ENCODE assay signal across 7 mouse cellular contexts in the genomic region with DNA sequence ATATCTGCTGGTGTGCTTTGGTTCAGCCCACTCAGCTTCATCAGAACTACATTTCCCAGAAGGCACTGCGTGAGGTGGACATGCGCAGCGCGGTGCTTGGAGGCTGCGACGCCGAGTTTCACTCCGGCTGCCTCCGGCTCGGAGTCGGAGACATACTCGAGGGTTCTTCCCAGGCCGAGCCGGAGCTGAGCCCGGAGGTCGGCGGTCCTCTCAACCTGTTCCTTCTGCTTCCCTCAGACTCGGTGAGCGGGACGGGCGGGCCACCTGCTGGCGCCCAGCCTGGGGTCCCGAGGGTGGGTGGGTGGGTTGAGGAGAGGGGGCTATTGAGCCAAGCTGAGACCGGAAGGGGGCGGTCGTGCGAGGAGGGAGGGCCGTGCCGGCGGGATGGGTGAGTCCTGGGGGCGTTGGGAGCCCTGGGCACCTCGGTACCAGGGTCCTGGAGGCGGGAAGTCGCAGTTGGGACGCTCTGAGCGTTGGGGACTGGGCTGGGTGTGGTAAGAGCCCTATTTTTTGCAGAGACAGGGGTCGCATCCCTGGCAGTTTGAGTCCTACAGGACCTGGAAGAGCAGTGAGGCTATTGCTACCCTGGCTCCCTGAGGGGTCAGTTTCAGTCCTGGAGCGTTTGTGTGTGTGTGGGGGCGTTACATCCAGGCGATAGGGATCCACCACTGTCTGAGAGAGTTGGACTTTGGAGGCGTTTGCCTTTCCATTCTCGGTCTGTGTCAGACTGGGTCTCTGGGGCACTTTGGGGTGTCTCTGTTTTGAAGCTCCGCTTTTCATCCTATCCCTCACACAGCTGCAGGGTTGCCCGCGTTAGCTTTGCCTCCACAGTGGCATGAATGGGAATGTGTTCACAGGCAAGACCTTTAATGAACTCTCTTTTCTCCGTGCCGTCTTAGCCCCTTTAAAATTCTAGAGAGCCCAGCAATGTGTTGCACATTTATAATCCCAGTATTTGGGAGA. TPM values are rescaled to one million over a fixed set of nuclear protein-coding genes. Genes with fewer than 3 reads are reported as not detected.
DNase-seq lines count a peak whose midpoint lies in the region; ATAC-seq lines count a peak whose summit lies in the region.

A gene (plus strand): TSS at position 76 of the 963 bp plus-strand sequence.

- H3K27ac ChIP-seq in intestine, embryonic 15.5 days = peak within 1 kb of the TSS; percentile 83
- H3K27ac ChIP-seq in midbrain, embryonic 10.5 days (replicated peaks) = peak within 1 kb of the TSS; percentile 97

- peak; percentile 81 to 83 for DNase-seq in adrenal gland, adult 18-20 months (ENCODE audit: low spot score in 2 of 2)
- DNase-seq in embryo, embryonic 11 days = peak; percentile 96
- DNase-seq in gastrocnemius, postnatal 36 days = peak; percentile 81 to 84
- peak; percentile 90 to 94 for DNase-seq in left cerebral cortex, postnatal 25 days (ENCODE audit: low spot score in 2 of 2)
- DNase-seq in midbrain, embryonic 10.5 days (ENCODE audit: low spot score) = peak; percentile 86
- DNase-seq in right cerebral cortex, postnatal 4 days = peak; percentile 84

- ATAC-seq in intestine, embryonic 15.5 days = peak; percentile 97

- WGBS in intestine, embryonic 15.5 days = under 1% methylated on average over 45 of the region's 47 CpGs
- WGBS in midbrain, embryonic 10.5 days = 1% methylated on average over 45 of the region's 47 CpGs

- peak within 1 kb of the TSS; percentile 76 for H3K4me3 ChIP-seq in intestine, embryonic 15.5 days (replicated peaks)
- H3K4me3 ChIP-seq in midbrain, embryonic 10.5 days = peak within 1 kb of the TSS; percentile 87

- H3K36me3 ChIP-seq in intestine, embryonic 15.5 days = peaks cover 16% of the 10 kb centered on the region; the same call in 1 of the 2 replicates
- H3K36me3 ChIP-seq in midbrain, embryonic 10.5 days = peaks cover 38% of the 10 kb centered on the region

- H3K4me2 ChIP-seq in intestine, embryonic 15.5 days (replicated peaks) = peak within 1 kb of the TSS; percentile 74

- peaks cover 6% of the 10 kb centered on the region for H3K4me1 ChIP-seq in intestine, embryonic 15.5 days (replicated peaks)
- peaks cover 12% of the 10 kb centered on the region for H3K4me1 ChIP-seq in midbrain, embryonic 10.5 days

- H3K27me3 ChIP-seq in intestine, embryonic 15.5 days (replicated peaks) = no peaks in the 10 kb centered on the region
- H3K27me3 ChIP-seq in midbrain, embryonic 10.5 days (ENCODE audit: low read depth, poor library complexity, severe bottlenecking) = no peaks in the 10 kb centered on the region

- no peaks in the 10 kb centered on the region for H3K9me3 ChIP-seq in intestine, embryonic 15.5 days
- no peaks in the 10 kb centered on the region; the same call in 1 of the 2 replicates for H3K9me3 ChIP-seq in midbrain, embryonic 10.5 days (replicated peaks)

- H3K9ac ChIP-seq in intestine, embryonic 15.5 days = peak within 1 kb of the TSS; percentile 80

- intact Hi-C loops in gastrocnemius, postnatal 36 days (cut with DNase I) = no loop called here
- intact Hi-C loops in left cerebral cortex, postnatal 25 days (cut with DNase I) = no loop called here

RNA-seq across cellular contexts. Expression of the gene that starts here (rescaled TPM):
- 10 to 100 TPM; 12.8 to 18.7 TPM for total RNA-seq in adrenal gland, adult 18-20 months (2021)
- 1 to 10 TPM; 6.0 to 6.4 TPM for total RNA-seq in gastrocnemius, postnatal 36 days (2021)
- polyA plus RNA-seq in intestine, embryonic 15.5 days (2015; fragmentation: Nextera tagmentation; extraction: Ambion mirVana) = 20.8 and 21.4 TPM in 2 replicates
- 1 to 10 TPM; 8.5 to 8.7 TPM for total RNA-seq in left cerebral cortex, postnatal 25 days (2021)
- 36.3 and 39.6 TPM in 2 replicates for polyA plus RNA-seq in midbrain, embryonic 10.5 days (2016; fragmentation: Nextera tagmentation; extraction: Ambion mirVana)

Comparison
In these comparisons a context has a peak if more than half of its experiments do, and no peak if none do; other contexts are left out.
1. Peak in every context shown above with its lines: DNase-seq, ATAC-seq, H3K4me3 ChIP-seq and H3K27ac ChIP-seq.